Mouse (Mus musculus): ENCODE data around the gene Arhgdib.
"Not testable (repeated sequence)": the region's sequence is repeated elsewhere in the genome, so short reads cannot be mapped to it uniquely, and the experiment has no call there.

Gene Arhgdib

GRCm38 (mm10) chr6:136889067-136889466 is 52.6 kb downstream of the Arhgdib start:
- no peak for DNase-seq (ENCODE audit: low spot score in 2 of 2)

- DNase-seq (ENCODE audit: low spot score in 2 of 2) = no peak
Measured at GRCm38 (mm10) chr6:136887854-136888253, 53.8 kb downstream of the Arhgdib start.

DNA sequence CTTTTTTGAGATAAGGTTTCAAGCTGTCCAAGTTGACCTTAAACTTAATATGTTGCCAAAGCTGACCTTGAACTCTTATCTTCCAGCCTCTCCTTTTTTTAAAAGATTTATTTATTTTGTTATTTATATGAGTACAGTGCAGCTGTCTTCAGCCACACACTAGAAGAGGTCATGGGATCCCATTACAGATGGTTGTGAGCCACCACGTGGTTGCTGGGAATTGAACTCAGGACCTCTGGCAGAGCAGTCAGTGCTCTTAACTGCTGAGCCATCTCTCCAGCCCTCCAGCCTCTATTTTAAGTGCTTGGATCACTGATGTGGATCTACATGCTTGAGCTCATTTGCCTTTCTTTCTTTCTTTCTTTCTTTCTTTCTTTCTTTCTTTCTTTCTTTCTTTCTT is 56.9 kb downstream of the Arhgdib start:
- not testable (repeated sequence) for DNase-seq (ENCODE audit: low spot score in 2 of 2)

- DNase-seq (ENCODE audit: low spot score in 2 of 2) = no peak
Measured at GRCm38 (mm10) chr6:136883961-136884360, 57.7 kb downstream of the Arhgdib start.

- no peak for DNase-seq (ENCODE audit: low spot score in 2 of 2)
Measured at GRCm38 (mm10) chr6:136883431-136883915, 58.2 kb downstream of the Arhgdib start.

- DNase-seq (ENCODE audit: low spot score in 2 of 2) = no peak
Measured at GRCm38 (mm10) chr6:136881678-136882077, 60.0 kb downstream of the Arhgdib start.

GRCm38 (mm10) chr6:136875670-136876069 is 66.0 kb downstream of the Arhgdib start, which contains the start of gene Mgp:
Mgp (minus strand) TSS chr6:136875823.
- peak; percentile 45 to 58 for DNase-seq (ENCODE audit: low spot score in 2 of 2)

GRCm38 (mm10) chr6:136874599-136874998 is 67.1 kb downstream of the Arhgdib start:
- DNase-seq (ENCODE audit: low spot score in 2 of 2) = peak; percentile 23 to 26

All from right cerebral cortex, postnatal 36 days (tissue).